Mouse (Mus musculus): ENCODE measurements at regions not wholly inside any gene's neighbourhood (a gene's known extent, or its start where the extent isn't known, plus 50 kb on each side); places are given as distances from the start of the nearest gene placed in this dataset.

- Histone ChIP-seq H3K36me3 (ENCODE audit: insufficient read depth, low read length) (no peaks in the 10 kb centered on the region), H3K27me3 (ENCODE audit: insufficient read depth, low read length) (no peaks in the 10 kb centered on the region), H3K4me1 (replicated peaks; ENCODE audit: insufficient read depth, low read length) (0 out of 2 replicates have a peak, but pooled peaks cover 3% of the 10 kb centered on the region), H3K9ac (ENCODE audit: low read depth, low read length) (no peak overlapping the region), H3K4me3 (replicated peaks; ENCODE audit: low read depth, low read length) (no peak overlapping the region), H3K27ac (no peak overlapping the region), H3K9me3 (replicated peaks; ENCODE audit: low read length) (no peaks in the 10 kb centered on the region), H3K4me2 (ENCODE audit: low read length) (no peak overlapping the region)
- ATAC-seq (replicated peaks; ENCODE audit: low FRiP score, low read depth): no peak
- no peak for TF ChIP-seq CTCF (IDR thresholded peaks at IDR 0.05; ENCODE audit: low read depth)
- no peak for DNase-seq (ENCODE audit: low spot score)
- whole genome bisulfite sequencing: 33% methylated on average over 6 of the region's 6 CpGs
These were observed 93.5 kb upstream of the Fbxo11 start for GRCm38 (mm10) chr17:88158550-88158949.

GRCm38 (mm10) chr17:88159212-88159668 lies 94.1 kb upstream of the Fbxo11 start:
- no peak overlapping the region for H3K4me3 ChIP-seq (replicated peaks; ENCODE audit: low read depth, low read length)
- ATAC-seq (replicated peaks; ENCODE audit: low FRiP score, low read depth): no peak
- H3K27me3 ChIP-seq (ENCODE audit: insufficient read depth, low read length): no peaks in the 10 kb centered on the region
- peak overlapping the region; percentile 30 for H3K4me2 ChIP-seq (ENCODE audit: low read length)
- H3K27ac ChIP-seq: no peak overlapping the region
- 20% methylated on average over 11 of the region's 11 CpGs for WGBS
- H3K9me3 ChIP-seq (replicated peaks; ENCODE audit: low read length): no peaks in the 10 kb centered on the region
- H3K9ac ChIP-seq (ENCODE audit: low read depth, low read length): no peak overlapping the region
- TF ChIP-seq CTCF (IDR thresholded peaks at IDR 0.05; ENCODE audit: low read depth): no peak
- 0 out of 2 replicates have a peak, but pooled peaks cover 3% of the 10 kb centered on the region for H3K4me1 ChIP-seq (replicated peaks; ENCODE audit: insufficient read depth, low read length)
- no peaks in the 10 kb centered on the region for H3K36me3 ChIP-seq (ENCODE audit: insufficient read depth, low read length)
- DNase-seq (ENCODE audit: low spot score): peak; percentile 31

- H3K4me1 ChIP-seq (replicated peaks; ENCODE audit: insufficient read depth, low read length): 0 out of 2 replicates have a peak, but pooled peaks cover 3% of the 10 kb centered on the region
- H3K27ac ChIP-seq: no peak overlapping the region
- no peaks in the 10 kb centered on the region for H3K36me3 ChIP-seq (ENCODE audit: insufficient read depth, low read length)
- TF ChIP-seq CTCF (IDR thresholded peaks at IDR 0.05; ENCODE audit: low read depth): no peak
- H3K9me3 ChIP-seq (replicated peaks; ENCODE audit: low read length): no peaks in the 10 kb centered on the region
- H3K9ac ChIP-seq (ENCODE audit: low read depth, low read length): no peak overlapping the region
- peak overlapping the region; percentile 30 for H3K4me2 ChIP-seq (ENCODE audit: low read length)
- WGBS: 56% methylated on average over 19 of the region's 19 CpGs
- ATAC-seq (replicated peaks; ENCODE audit: low FRiP score, low read depth): no peak
- H3K27me3 ChIP-seq (ENCODE audit: insufficient read depth, low read length): no peaks in the 10 kb centered on the region
- no peak for DNase-seq (ENCODE audit: low spot score)
- H3K4me3 ChIP-seq (replicated peaks; ENCODE audit: low read depth, low read length): no peak overlapping the region
These were observed 95.0 kb upstream of the Fbxo11 start for GRCm38 (mm10) chr17:88159851-88160676.

- H3K9me3 ChIP-seq (replicated peaks; ENCODE audit: low read length): no peaks in the 10 kb centered on the region
- no peak for DNase-seq (ENCODE audit: low spot score)
- H3K4me3 ChIP-seq (replicated peaks; ENCODE audit: low read depth, low read length): no peak overlapping the region
- no peaks in the 10 kb centered on the region for H3K36me3 ChIP-seq (ENCODE audit: insufficient read depth, low read length)
- H3K27me3 ChIP-seq (ENCODE audit: insufficient read depth, low read length): no peaks in the 10 kb centered on the region
- 64% methylated on average over 14 of the region's 14 CpGs for WGBS
- H3K4me1 ChIP-seq (replicated peaks; ENCODE audit: insufficient read depth, low read length): 0 out of 2 replicates have a peak, but pooled peaks cover 3% of the 10 kb centered on the region
- H3K9ac ChIP-seq (ENCODE audit: low read depth, low read length): no peak overlapping the region
- 0 out of 2 replicates have a peak overlapping the region, but pooled peaks have one; percentile 1 for H3K4me2 ChIP-seq (ENCODE audit: low read length)
- TF ChIP-seq CTCF (IDR thresholded peaks at IDR 0.05; ENCODE audit: low read depth): no peak
- ATAC-seq (replicated peaks; ENCODE audit: low FRiP score, low read depth): no peak
- H3K27ac ChIP-seq: no peak overlapping the region
These were observed 95.5 kb upstream of the Fbxo11 start for GRCm38 (mm10) chr17:88160677-88161001.

GRCm38 (mm10) chr17:88161766-88162165 lies 96.7 kb upstream of the Fbxo11 start:
- Histone ChIP-seq H3K4me2 (ENCODE audit: low read length) (no peak overlapping the region), H3K36me3 (ENCODE audit: insufficient read depth, low read length) (no peaks in the 10 kb centered on the region), H3K9me3 (replicated peaks; ENCODE audit: low read length) (no peaks in the 10 kb centered on the region), H3K27ac (no peak overlapping the region), H3K4me3 (replicated peaks; ENCODE audit: low read depth, low read length) (no peak overlapping the region), H3K27me3 (ENCODE audit: insufficient read depth, low read length) (no peaks in the 10 kb centered on the region), H3K9ac (ENCODE audit: low read depth, low read length) (no peak overlapping the region), H3K4me1 (replicated peaks; ENCODE audit: insufficient read depth, low read length) (0 out of 2 replicates have a peak, but pooled peaks cover 3% of the 10 kb centered on the region)
- WGBS: 87% methylated on average over 8 of the region's 8 CpGs
- DNase-seq (ENCODE audit: low spot score) (no peak), ATAC-seq (replicated peaks; ENCODE audit: low FRiP score, low read depth) (no peak)
- TF ChIP-seq CTCF (IDR thresholded peaks at IDR 0.05; ENCODE audit: low read depth): no peak

DNA sequence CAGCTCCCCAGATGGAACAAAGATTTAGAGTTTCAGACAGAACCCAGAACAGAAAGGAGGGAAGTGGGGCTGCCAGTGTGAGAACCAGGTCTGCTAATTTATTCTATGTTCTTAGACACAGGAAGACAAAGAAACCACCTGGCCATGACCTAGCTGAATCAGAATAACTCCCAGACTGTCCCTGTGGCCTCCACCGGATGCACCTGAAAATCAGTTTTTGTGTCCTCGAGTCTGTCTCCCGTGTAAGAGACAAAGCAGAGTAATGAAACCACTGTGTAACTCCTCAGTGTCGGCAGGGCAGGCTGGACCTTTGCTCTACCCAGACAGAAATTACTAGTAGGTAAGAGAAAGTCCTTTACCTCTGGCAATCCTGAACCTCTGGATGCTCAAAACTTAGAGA lies 99.7 kb upstream of the Fbxo11 start:
- Histone ChIP-seq H3K4me1 (replicated peaks; ENCODE audit: insufficient read depth, low read length) (no peaks in the 10 kb centered on the region), H3K36me3 (ENCODE audit: insufficient read depth, low read length) (no peaks in the 10 kb centered on the region), H3K9ac (ENCODE audit: low read depth, low read length) (no peak overlapping the region), H3K9me3 (replicated peaks; ENCODE audit: low read length) (no peaks in the 10 kb centered on the region), H3K4me3 (replicated peaks; ENCODE audit: low read depth, low read length) (no peak overlapping the region), H3K27me3 (ENCODE audit: insufficient read depth, low read length) (no peaks in the 10 kb centered on the region), H3K4me2 (ENCODE audit: low read length) (no peak overlapping the region), H3K27ac (no peak overlapping the region)
- ATAC-seq (replicated peaks; ENCODE audit: low FRiP score, low read depth) (no peak), DNase-seq (ENCODE audit: low spot score) (peak; percentile 33)
- no peak for TF ChIP-seq CTCF (IDR thresholded peaks at IDR 0.05; ENCODE audit: low read depth)
- WGBS: 60% methylated on average over 4 of the region's 4 CpGs

Measured in kidney, postnatal 0 days (tissue).